Mouse (Mus musculus): ENCODE measurements at regions not wholly inside any gene's neighbourhood (a gene's known extent, or its start where the extent isn't known, plus 50 kb on each side); places are given as distances from the start of the nearest gene placed in this dataset.

DNA sequence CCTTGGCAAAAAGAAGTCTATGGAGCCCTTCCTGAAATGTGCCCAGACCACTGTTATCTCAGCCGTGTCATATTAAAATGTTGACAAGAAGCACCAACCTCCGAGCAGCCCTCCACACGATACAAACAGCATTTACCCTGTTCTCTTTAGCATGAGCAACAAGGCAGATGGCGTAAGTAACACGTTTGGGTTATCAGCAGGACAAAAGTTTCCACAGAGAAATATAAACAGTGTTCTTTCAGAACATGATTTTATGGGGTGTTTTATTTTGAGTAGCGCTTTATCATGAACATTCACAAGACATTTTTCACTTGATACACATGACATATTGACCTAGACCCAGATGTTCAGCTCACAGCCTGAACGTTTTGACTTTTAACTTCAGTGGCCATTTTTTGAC lies 245.3 kb upstream of the Tars start:
- no peak overlapping the region for H3K27ac ChIP-seq (ENCODE audit: insufficient read depth, low read length)
- no peak overlapping the region for H3K4me3 ChIP-seq (ENCODE audit: insufficient read depth, low read length)
- H3K4me1 ChIP-seq (ENCODE audit: control insufficient read depth, insufficient read depth, low read length): no peaks in the 10 kb centered on the region
- TF ChIP-seq POLR2A (IDR thresholded peaks at IDR 0.05; ENCODE audit: low read depth, low read length): no peak
- TF ChIP-seq CTCF (IDR thresholded peaks at IDR 0.05; ENCODE audit: borderline replicate concordance, insufficient read depth, low read length): no peak

DNA sequence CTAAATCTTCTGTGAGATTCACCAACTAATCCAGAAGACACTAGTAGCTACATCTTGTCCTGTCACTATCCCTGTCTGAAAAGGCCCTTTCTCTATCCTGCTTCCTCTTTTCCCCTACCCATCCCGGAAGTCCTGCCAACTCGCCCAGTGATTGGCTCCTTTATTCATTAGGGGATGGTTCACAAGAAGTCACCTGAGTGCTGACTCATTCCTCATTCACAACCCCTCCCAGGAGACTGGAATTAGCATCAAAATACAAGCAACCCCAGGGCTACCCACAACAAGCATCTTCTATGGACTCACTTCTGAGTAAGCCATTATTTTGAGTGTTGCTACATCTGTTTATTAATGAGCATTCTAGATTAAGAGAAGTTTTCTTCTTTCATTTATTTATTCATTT lies 231.2 kb upstream of the Tars start:
- no peak for TF ChIP-seq CTCF (IDR thresholded peaks at IDR 0.05; ENCODE audit: borderline replicate concordance, insufficient read depth, low read length)
- TF ChIP-seq POLR2A (IDR thresholded peaks at IDR 0.05; ENCODE audit: low read depth, low read length): no peak
- Histone ChIP-seq H3K4me3 (ENCODE audit: insufficient read depth, low read length) (no peak overlapping the region), H3K27ac (ENCODE audit: insufficient read depth, low read length) (no peak overlapping the region), H3K4me1 (ENCODE audit: control insufficient read depth, insufficient read depth, low read length) (no peaks in the 10 kb centered on the region)

DNA sequence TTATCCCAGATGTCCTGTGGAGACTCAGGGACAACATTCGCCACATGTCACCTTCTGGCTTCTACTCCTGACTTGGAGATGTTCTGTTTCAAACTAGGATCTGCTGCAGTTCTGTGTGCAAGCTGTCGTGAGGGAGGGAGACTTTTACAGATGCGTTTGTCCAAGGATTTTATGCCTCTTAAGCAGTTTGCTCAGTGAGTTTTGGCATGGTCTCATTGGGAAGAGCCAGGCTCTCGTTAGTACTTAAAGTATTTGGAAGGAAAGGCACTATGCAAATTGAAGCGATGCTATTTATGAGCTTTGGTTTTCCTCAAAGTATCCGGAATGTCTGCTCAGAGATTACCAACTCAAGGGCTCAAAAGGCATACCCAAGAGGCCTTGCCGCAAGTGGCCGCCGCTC lies 227.0 kb upstream of the Tars start:
- Histone ChIP-seq H3K27ac (ENCODE audit: insufficient read depth, low read length) (no peak overlapping the region), H3K4me3 (ENCODE audit: insufficient read depth, low read length) (no peak overlapping the region)
- TF ChIP-seq POLR2A (IDR thresholded peaks at IDR 0.05; ENCODE audit: low read depth, low read length) (no peak), CTCF (IDR thresholded peaks at IDR 0.05; ENCODE audit: borderline replicate concordance, insufficient read depth, low read length) (no peak)

DNA sequence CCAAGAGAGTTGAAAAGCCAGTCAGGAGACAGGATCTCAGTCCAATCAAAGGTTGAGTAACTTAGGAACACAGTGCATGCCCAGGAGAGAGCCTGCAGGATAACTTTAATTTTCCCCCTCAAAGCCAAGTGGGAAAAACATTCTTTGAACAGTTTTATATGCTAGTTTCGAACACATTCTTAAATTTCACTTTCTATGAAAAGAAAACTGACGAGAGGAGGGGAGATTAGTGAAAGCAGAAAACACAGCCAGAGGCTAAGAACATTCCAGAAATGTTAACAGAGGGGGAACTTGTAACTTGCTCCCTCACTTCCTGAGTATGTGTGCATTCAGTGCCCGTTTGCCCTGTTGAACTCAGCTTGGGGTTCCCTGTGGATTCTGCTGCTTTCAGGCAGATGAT lies 213.0 kb upstream of the Tars start:
- TF ChIP-seq CTCF (IDR thresholded peaks at IDR 0.05; ENCODE audit: borderline replicate concordance, insufficient read depth, low read length): no peak
- H3K27ac ChIP-seq (ENCODE audit: insufficient read depth, low read length): no peak overlapping the region
- no peak overlapping the region for H3K4me3 ChIP-seq (ENCODE audit: insufficient read depth, low read length)
- no peaks in the 10 kb centered on the region for H3K4me1 ChIP-seq (ENCODE audit: control insufficient read depth, insufficient read depth, low read length)

More for the DNA sequence above, 227.0 kb upstream of the Tars start:
- H3K4me1 ChIP-seq (ENCODE audit: control insufficient read depth, insufficient read depth, low read length): no peaks in the 10 kb centered on the region

DNA sequence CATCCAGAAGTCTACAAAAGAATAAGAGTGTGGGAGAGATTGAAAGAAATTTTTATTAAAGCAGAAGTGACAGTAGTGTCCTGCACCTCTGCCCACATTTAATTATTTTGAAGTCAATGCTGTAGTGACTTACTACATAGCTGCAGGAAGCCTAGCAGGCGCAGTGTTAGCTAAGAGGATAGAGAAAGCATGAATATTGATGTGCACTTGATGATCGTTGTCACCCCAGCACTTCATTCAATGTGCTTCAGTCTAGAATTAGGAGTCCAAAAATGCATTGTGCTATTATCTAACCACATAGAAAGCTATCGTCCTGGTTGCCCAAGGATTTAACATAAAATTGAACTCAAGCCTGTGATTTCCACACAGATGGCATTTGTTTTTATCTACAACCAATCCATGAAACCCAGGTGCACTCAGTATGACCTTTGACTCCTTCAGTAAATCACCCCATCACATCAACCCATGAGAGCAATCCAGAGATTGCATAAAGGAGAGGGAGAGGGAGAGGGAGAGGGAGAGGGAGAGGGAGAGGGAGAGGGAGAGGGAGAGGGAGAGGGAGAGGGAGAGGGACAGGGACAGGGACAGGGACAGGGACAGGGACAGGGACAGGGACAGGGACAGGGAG lies 210.7 kb upstream of the Tars start:
- Histone ChIP-seq H3K4me1 (ENCODE audit: control insufficient read depth, insufficient read depth, low read length) (no peaks in the 10 kb centered on the region), H3K4me3 (ENCODE audit: insufficient read depth, low read length) (no peak overlapping the region), H3K27ac (ENCODE audit: insufficient read depth, low read length) (no peak overlapping the region)
- no peak for TF ChIP-seq POLR2A (IDR thresholded peaks at IDR 0.05; ENCODE audit: low read depth, low read length)
- TF ChIP-seq CTCF (IDR thresholded peaks at IDR 0.05; ENCODE audit: borderline replicate concordance, insufficient read depth, low read length): no peak

DNA sequence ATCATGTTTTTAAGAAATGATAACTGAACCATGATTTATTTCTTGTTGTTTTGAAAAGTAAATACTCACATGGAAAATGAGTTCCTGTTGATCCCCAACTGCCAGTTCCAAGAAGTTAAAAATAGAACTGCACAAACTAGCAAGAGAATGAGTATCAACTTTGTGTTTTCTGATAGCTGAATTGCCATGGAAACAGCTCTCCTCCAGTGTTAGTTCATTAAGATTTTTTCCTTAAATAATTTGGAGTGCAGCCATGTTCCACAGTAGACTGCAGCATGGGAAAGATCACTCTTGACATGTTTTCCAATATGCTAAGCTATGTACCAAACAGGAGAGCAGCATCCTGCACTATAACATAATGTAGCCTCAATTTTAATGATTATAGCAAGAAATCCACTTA lies 208.0 kb upstream of the Tars start:
- Histone ChIP-seq H3K27ac (ENCODE audit: insufficient read depth, low read length) (no peak overlapping the region), H3K4me1 (ENCODE audit: control insufficient read depth, insufficient read depth, low read length) (no peaks in the 10 kb centered on the region), H3K4me3 (ENCODE audit: insufficient read depth, low read length) (no peak overlapping the region)
- TF ChIP-seq CTCF (IDR thresholded peaks at IDR 0.05; ENCODE audit: borderline replicate concordance, insufficient read depth, low read length) (no peak), POLR2A (IDR thresholded peaks at IDR 0.05; ENCODE audit: low read depth, low read length) (no peak)

DNA sequence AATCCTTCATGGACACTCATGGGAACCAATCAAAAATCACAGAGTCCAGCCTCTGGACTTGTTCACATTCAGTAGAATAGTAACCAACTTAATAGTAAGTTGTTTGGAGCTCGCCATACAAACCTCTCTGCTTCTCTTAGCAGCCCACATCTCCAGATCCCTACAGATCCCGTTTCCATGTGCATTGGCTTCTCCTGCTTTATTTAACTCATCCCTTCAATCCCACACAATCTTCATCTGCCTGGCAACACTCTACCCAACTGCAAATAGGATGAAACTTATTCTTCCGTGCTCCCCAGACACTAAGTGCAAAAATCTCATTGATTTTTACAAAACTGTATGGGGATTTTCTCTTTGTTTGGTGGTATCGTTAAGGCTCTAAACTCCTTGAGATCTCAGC lies 206.2 kb upstream of the Tars start:
- no peaks in the 10 kb centered on the region for H3K4me1 ChIP-seq (ENCODE audit: control insufficient read depth, insufficient read depth, low read length)
- no peak for TF ChIP-seq CTCF (IDR thresholded peaks at IDR 0.05; ENCODE audit: borderline replicate concordance, insufficient read depth, low read length)
- no peak for TF ChIP-seq POLR2A (IDR thresholded peaks at IDR 0.05; ENCODE audit: low read depth, low read length)
- no peak overlapping the region for H3K4me3 ChIP-seq (ENCODE audit: insufficient read depth, low read length)
- no peak overlapping the region for H3K27ac ChIP-seq (ENCODE audit: insufficient read depth, low read length)

DNA sequence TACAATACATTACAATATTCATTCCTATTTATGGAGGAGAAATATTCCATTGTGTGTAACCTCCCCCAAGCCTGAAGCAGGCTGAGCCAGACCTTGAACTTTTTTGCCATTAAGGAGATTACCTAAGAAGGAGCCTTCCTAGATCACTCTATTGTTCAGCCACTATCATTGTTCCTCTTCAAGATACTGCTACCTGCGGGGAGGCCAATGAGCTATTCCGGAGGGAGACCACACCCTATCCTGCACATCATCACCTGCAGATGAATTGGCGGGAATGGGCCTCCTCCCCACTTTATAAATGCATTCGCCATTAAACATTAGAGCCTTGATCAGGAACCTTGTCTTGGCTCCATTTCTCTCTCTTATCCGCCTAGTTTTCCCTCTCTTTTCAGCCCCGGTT lies 197.6 kb upstream of the Tars start:
- TF ChIP-seq POLR2A (IDR thresholded peaks at IDR 0.05; ENCODE audit: low read depth, low read length): no peak
- TF ChIP-seq CTCF (IDR thresholded peaks at IDR 0.05; ENCODE audit: borderline replicate concordance, insufficient read depth, low read length): no peak
- H3K4me1 ChIP-seq (ENCODE audit: control insufficient read depth, insufficient read depth, low read length): no peaks in the 10 kb centered on the region
- no peak overlapping the region for H3K27ac ChIP-seq (ENCODE audit: insufficient read depth, low read length)
- no peak overlapping the region for H3K4me3 ChIP-seq (ENCODE audit: insufficient read depth, low read length)

DNA sequence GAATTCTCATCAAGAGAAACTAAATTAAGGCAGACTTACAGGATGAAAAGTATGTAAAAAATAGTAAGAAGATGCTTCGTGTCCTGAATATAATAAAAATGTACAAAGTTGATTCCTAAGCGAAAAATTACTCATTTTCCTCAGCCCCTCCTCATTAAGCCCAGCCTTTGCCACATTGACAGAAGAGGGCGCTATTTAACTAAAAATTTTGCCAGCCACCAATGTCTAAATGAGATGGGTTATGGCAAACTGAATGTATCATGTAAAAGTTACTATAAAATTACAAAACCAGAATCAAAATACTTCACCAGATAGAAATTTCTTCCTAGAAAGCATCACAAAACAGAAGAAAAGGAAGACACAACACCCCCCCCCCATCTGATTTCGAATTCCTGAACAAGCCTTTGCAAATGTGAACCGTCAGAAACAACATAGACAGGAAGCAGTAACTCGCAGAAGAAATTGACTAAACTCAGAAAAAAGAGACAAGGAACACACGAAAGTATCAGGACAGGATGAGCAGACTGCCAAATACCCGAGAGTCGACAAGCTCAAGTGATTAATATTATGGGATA lies 191.2 kb upstream of the Tars start:
- H3K4me1 ChIP-seq (ENCODE audit: control insufficient read depth, insufficient read depth, low read length): no peaks in the 10 kb centered on the region
- no peak overlapping the region; the same call in 1 of the 2 replicates for H3K27ac ChIP-seq (ENCODE audit: insufficient read depth, low read length)
- TF ChIP-seq CTCF (IDR thresholded peaks at IDR 0.05; ENCODE audit: borderline replicate concordance, insufficient read depth, low read length) (no peak), POLR2A (IDR thresholded peaks at IDR 0.05; ENCODE audit: low read depth, low read length) (no peak)
- no peak overlapping the region for H3K4me3 ChIP-seq (ENCODE audit: insufficient read depth, low read length)

DNA sequence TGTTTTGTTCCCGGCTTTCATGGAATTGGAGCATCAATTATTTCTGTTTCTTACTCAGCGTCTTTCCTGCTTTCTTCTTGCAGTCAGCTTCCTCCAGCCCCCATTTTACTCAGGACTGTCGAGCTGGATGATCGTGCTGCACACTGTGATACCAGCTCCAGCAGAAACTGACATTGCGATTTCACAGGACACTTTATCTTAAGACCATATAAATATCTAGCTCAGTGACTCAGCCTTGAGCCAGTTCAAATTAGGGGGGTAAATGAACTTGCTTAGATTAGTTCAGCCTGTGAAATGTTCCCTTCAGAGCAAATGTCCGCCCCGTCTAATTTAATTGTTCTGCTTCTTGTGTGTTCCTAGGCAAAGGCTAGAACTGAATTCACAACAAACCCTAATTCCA lies 190.3 kb upstream of the Tars start:
- H3K4me1 ChIP-seq (ENCODE audit: control insufficient read depth, insufficient read depth, low read length): no peaks in the 10 kb centered on the region
- H3K4me3 ChIP-seq (ENCODE audit: insufficient read depth, low read length): no peak overlapping the region
- H3K27ac ChIP-seq (ENCODE audit: insufficient read depth, low read length): no peak overlapping the region
- no peak for TF ChIP-seq POLR2A (IDR thresholded peaks at IDR 0.05; ENCODE audit: low read depth, low read length)
- TF ChIP-seq CTCF (IDR thresholded peaks at IDR 0.05; ENCODE audit: borderline replicate concordance, insufficient read depth, low read length): no peak
